Mouse (Mus musculus) embryonic facial prominence, embryonic 12.5 days (tissue): ENCODE results near the gene Fam102a. TPM values are rescaled to one million over a fixed set of nuclear protein-coding genes. Genes with fewer than 3 reads are reported as not detected.

Experiments used
- ATAC-seq: fragments of 200-750 bp; cut with Nextera tagmentation; 2 replicates; pipeline ENCODE4 v1.8.0; 2017; ENCODE audit not compliant: insufficient number of reproducible peaks, insufficient read depth, low FRiP score, low TSS enrichment
- H3K27ac ChIP-seq: fragments of 300-500 bp; sonication (generic); 2 replicates; pipeline ENCODE4 v1.5.1; 2016; ENCODE audit warnings: mild to moderate bottlenecking
- H3K27me3 ChIP-seq: fragments of 300-500 bp; sonication (generic); 2 replicates; pipeline ENCODE4 v1.6.1; 2016; ENCODE audit warnings: mild to moderate bottlenecking, moderate library complexity
- H3K36me3 ChIP-seq: fragments of 300-500 bp; sonication (generic); 2 replicates; pipeline ENCODE4 v1.6.1; 2016; ENCODE audit warnings: mild to moderate bottlenecking
- H3K4me1 ChIP-seq: fragments of 300-500 bp; sonication (generic); 2 replicates; pipeline ENCODE4 v1.6.1; 2016
- H3K4me2 ChIP-seq: fragments of 300-500 bp; sonication (generic); replicated peaks from 2 replicates; pipeline ENCODE4 v1.6.1; 2016; ENCODE audit warnings: mild to moderate bottlenecking, moderate library complexity
- H3K4me3 ChIP-seq: fragments of 300-500 bp; sonication (generic); 2 replicates; pipeline ENCODE4 v1.5.1; 2016; ENCODE audit warnings: mild to moderate bottlenecking
- H3K9ac ChIP-seq: fragments of 300-500 bp; sonication (generic); 2 replicates; pipeline ENCODE4 v1.6.1; 2016; ENCODE audit warnings: mild to moderate bottlenecking, moderate library complexity
- H3K9me3 ChIP-seq: fragments of 300-500 bp; sonication (generic); 2 replicates; pipeline ENCODE4 v1.6.1; 2016; ENCODE audit warnings: mild to moderate bottlenecking, moderate library complexity
- WGBS: fragments of 180-500 bp; shearing (Covaris S2); methylation state at CpG from one replicate; pipeline ENCODE4 v1.1.7; 2016; 5-methylcytosine and 5-hydroxymethylcytosine counted together
- polyA plus RNA-seq: library from polyadenylated mRNA; unstranded; fragments of >200 nt; fragmentation: Nextera tagmentation; extraction: Ambion mirVana; gene quantifications from 2 replicates; pipeline ENCODE4 v1.2.1, GENCODE M21; 2016

Fam102a gene
- polyA plus RNA-seq, 1 experiment from 2014 or later = 17.0 TPM

- peaks cover 4% of the 10 kb centered on the region; the same call in 1 of the 2 replicates for H3K27me3 ChIP-seq
- peak overlapping the region; percentile 63 for H3K9ac ChIP-seq
- ATAC-seq = no peak
- peak overlapping the region; percentile 62 for H3K4me2 ChIP-seq
- peaks cover 13% of the 10 kb centered on the region for H3K4me1 ChIP-seq
- no peak overlapping the region for H3K27ac ChIP-seq
- peak overlapping the region; percentile 58 for H3K4me3 ChIP-seq
- 0 out of 2 replicates have a peak, but pooled peaks cover 4% of the 10 kb centered on the region for H3K36me3 ChIP-seq
- H3K9me3 ChIP-seq = no peaks in the 10 kb centered on the region
- WGBS = 37% methylated on average over 9 of the region's 9 CpGs
Observed at GRCm38 (mm10) chr2:32587731-32588321, 52.7 kb downstream of the Fam102a start.

- H3K4me3 ChIP-seq = no peak overlapping the region
- ATAC-seq = no peak
- no peak overlapping the region for H3K4me2 ChIP-seq
- H3K9me3 ChIP-seq = no peaks in the 10 kb centered on the region
- peaks cover 13% of the 10 kb centered on the region for H3K4me1 ChIP-seq
- no peaks in the 10 kb centered on the region for H3K27me3 ChIP-seq
- H3K27ac ChIP-seq = no peak overlapping the region
- peaks cover 12% of the 10 kb centered on the region; the same call in 1 of the 2 replicates for H3K36me3 ChIP-seq
- WGBS = 67% methylated on average over 11 of the region's 11 CpGs
- no peak overlapping the region for H3K9ac ChIP-seq
Observed at GRCm38 (mm10) chr2:32589213-32589795, 54.2 kb downstream of the Fam102a start.

- no peak overlapping the region for H3K27ac ChIP-seq
- no peak for ATAC-seq
- H3K36me3 ChIP-seq = peaks cover 17% of the 10 kb centered on the region
- no peaks in the 10 kb centered on the region for H3K9me3 ChIP-seq
- no peak overlapping the region for H3K4me2 ChIP-seq
- WGBS = 74% methylated on average over 10 of the region's 10 CpGs
- no peak overlapping the region for H3K9ac ChIP-seq
- no peak overlapping the region for H3K4me3 ChIP-seq
- H3K27me3 ChIP-seq = no peaks in the 10 kb centered on the region
- H3K4me1 ChIP-seq = peaks cover 13% of the 10 kb centered on the region
Observed at GRCm38 (mm10) chr2:32590224-32590623, 55.1 kb downstream of the Fam102a start.

GRCm38 (mm10) chr2:32591249-32591648, 56.1 kb downstream of the Fam102a start:
- no peak for ATAC-seq
- H3K4me3 ChIP-seq = no peak overlapping the region
- H3K27ac ChIP-seq = no peak overlapping the region
- H3K4me2 ChIP-seq = no peak overlapping the region
- peaks cover 13% of the 10 kb centered on the region for H3K4me1 ChIP-seq
- no peak overlapping the region for H3K9ac ChIP-seq
- no peaks in the 10 kb centered on the region for H3K9me3 ChIP-seq
- peaks cover 22% of the 10 kb centered on the region for H3K36me3 ChIP-seq
- H3K27me3 ChIP-seq = no peaks in the 10 kb centered on the region
- 66% methylated on average over 6 of the region's 6 CpGs for WGBS

GRCm38 (mm10) chr2:32596725-32597124, 61.6 kb downstream of the Fam102a start:
- H3K4me3 ChIP-seq = no peak overlapping the region
- no peak overlapping the region for H3K27ac ChIP-seq
- no peaks in the 10 kb centered on the region for H3K27me3 ChIP-seq
- no peak overlapping the region for H3K4me2 ChIP-seq
- H3K9ac ChIP-seq = no peak overlapping the region
- no peak for ATAC-seq
- WGBS = 90% methylated on average over 13 of the region's 13 CpGs
- H3K4me1 ChIP-seq = peaks cover 9% of the 10 kb centered on the region
- H3K36me3 ChIP-seq = peaks cover 34% of the 10 kb centered on the region
- no peaks in the 10 kb centered on the region for H3K9me3 ChIP-seq

GRCm38 (mm10) chr2:32597248-32597647, 62.1 kb downstream of the Fam102a start:
- Histone ChIP-seq H3K9ac (no peak overlapping the region), H3K4me3 (no peak overlapping the region), H3K36me3 (peaks cover 34% of the 10 kb centered on the region), H3K4me1 (peaks cover 14% of the 10 kb centered on the region), H3K9me3 (no peaks in the 10 kb centered on the region), H3K4me2 (no peak overlapping the region), H3K27me3 (no peaks in the 10 kb centered on the region), H3K27ac (no peak overlapping the region)
- WGBS = 86% methylated on average over 5 of the region's 5 CpGs
- no peak for ATAC-seq

- Histone ChIP-seq H3K4me3 (no peak overlapping the region), H3K4me1 (peaks cover 18% of the 10 kb centered on the region)
- WGBS = 89% methylated on average over 5 of the region's 5 CpGs
Observed at GRCm38 (mm10) chr2:32597699-32598098, 62.6 kb downstream of the Fam102a start.

GRCm38 (mm10) chr2:32598506-32598905, 63.4 kb downstream of the Fam102a start:
- Histone ChIP-seq H3K36me3 (peaks cover 33% of the 10 kb centered on the region), H3K4me3 (no peak overlapping the region), H3K4me1 (peaks cover 18% of the 10 kb centered on the region), H3K27ac (no peak overlapping the region), H3K27me3 (no peaks in the 10 kb centered on the region), H3K4me2 (no peak overlapping the region), H3K9ac (no peak overlapping the region), H3K9me3 (no peaks in the 10 kb centered on the region)
- ATAC-seq = no peak
- 85% methylated on average over 8 of the region's 8 CpGs for WGBS

More at GRCm38 (mm10) chr2:32597699-32598098, 62.6 kb downstream of the Fam102a start:
- no peak for ATAC-seq
- Histone ChIP-seq H3K4me2 (no peak overlapping the region), H3K9me3 (no peaks in the 10 kb centered on the region), H3K9ac (no peak overlapping the region), H3K27me3 (no peaks in the 10 kb centered on the region), H3K36me3 (peaks cover 34% of the 10 kb centered on the region), H3K27ac (no peak overlapping the region)

GRCm38 (mm10) chr2:32599409-32599808, 64.3 kb downstream of the Fam102a start, which contains the start of gene St6galnac6:
Gene St6galnac6, plus strand, starts transcription at chr2:32599709.
- H3K4me2 ChIP-seq = no peak within 1 kb of the TSS
- H3K27me3 ChIP-seq = no peaks in the 10 kb centered on the region
- peaks cover 24% of the 10 kb centered on the region for H3K36me3 ChIP-seq
- H3K4me3 ChIP-seq = no peak within 1 kb of the TSS
- H3K27ac ChIP-seq = 0 out of 2 replicates have a peak within 1 kb of the TSS, but pooled peaks have one; percentile 11
- H3K4me1 ChIP-seq = peaks cover 18% of the 10 kb centered on the region
- ATAC-seq = no peak
- 92% methylated on average over 3 of the region's 3 CpGs for WGBS
- H3K9ac ChIP-seq = no peak within 1 kb of the TSS; the same call in 1 of the 2 replicates
- no peaks in the 10 kb centered on the region for H3K9me3 ChIP-seq

GRCm38 (mm10) chr2:32601417-32602065, 66.4 kb downstream of the Fam102a start:
- ATAC-seq = peak; percentile 18; the same call in 1 of the 2 replicates
- 35% methylated on average over 8 of the region's 8 CpGs for WGBS
- no peak overlapping the region for H3K4me2 ChIP-seq

GRCm38 (mm10) chr2:32602600-32603054, 67.5 kb downstream of the Fam102a start:
- H3K27ac ChIP-seq = peak overlapping the region; percentile 59
- H3K9ac ChIP-seq = no peak overlapping the region
- H3K27me3 ChIP-seq = no peaks in the 10 kb centered on the region
- peak overlapping the region; percentile 28 for H3K4me3 ChIP-seq
- no peaks in the 10 kb centered on the region for H3K9me3 ChIP-seq
- peaks cover 24% of the 10 kb centered on the region for H3K4me1 ChIP-seq
- ATAC-seq = no peak; the same call in 1 of the 2 replicates
- H3K4me2 ChIP-seq = peak overlapping the region; percentile 45
- WGBS = under 1% methylated on average over 11 of the region's 11 CpGs
- peaks cover 5% of the 10 kb centered on the region for H3K36me3 ChIP-seq

More at GRCm38 (mm10) chr2:32601417-32602065, 66.4 kb downstream of the Fam102a start:
- H3K4me1 ChIP-seq = peaks cover 18% of the 10 kb centered on the region
- H3K4me3 ChIP-seq = no peak overlapping the region
- H3K27ac ChIP-seq = peak overlapping the region; percentile 72
- peaks cover 14% of the 10 kb centered on the region for H3K36me3 ChIP-seq
- H3K9me3 ChIP-seq = no peaks in the 10 kb centered on the region
- no peaks in the 10 kb centered on the region for H3K27me3 ChIP-seq
- H3K9ac ChIP-seq = peak overlapping the region; percentile 10; the same call in 1 of the 2 replicates
